Mouse (Mus musculus) layer of hippocampus, adult 11-12 months (tissue): ENCODE data around the gene Ovgp1.
"Not testable (repeated sequence)": the region's sequence is repeated elsewhere in the genome, so short reads cannot be mapped to it uniquely, and the experiment has no call there.

Source experiments
- DNase-seq: peaks from one replicate; pipeline ENCODE4 v3.0.0; 2022; ENCODE audit warnings: low spot score

Ovgp1 gene

DNA sequence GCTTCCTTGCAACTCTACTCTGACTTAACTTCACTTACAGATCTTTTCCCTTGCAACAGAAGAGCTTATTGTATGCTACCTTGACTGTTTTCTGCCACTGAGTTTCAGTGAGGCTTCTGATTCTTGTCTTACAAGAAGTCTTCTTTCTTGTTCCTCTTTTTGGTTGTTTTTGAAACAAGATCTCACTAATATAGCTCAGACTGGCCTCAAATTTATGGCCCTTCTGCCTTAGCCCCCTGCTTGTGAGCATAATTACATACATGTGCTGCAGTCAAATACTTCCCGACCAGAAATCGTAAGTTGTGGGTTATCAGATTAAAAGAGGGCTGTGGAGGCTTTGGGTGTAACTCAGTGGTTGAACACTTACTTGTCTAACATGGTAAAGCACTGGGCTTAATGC is 21.2 kb downstream of the Ovgp1 start:
- no peak for DNase-seq

DNA sequence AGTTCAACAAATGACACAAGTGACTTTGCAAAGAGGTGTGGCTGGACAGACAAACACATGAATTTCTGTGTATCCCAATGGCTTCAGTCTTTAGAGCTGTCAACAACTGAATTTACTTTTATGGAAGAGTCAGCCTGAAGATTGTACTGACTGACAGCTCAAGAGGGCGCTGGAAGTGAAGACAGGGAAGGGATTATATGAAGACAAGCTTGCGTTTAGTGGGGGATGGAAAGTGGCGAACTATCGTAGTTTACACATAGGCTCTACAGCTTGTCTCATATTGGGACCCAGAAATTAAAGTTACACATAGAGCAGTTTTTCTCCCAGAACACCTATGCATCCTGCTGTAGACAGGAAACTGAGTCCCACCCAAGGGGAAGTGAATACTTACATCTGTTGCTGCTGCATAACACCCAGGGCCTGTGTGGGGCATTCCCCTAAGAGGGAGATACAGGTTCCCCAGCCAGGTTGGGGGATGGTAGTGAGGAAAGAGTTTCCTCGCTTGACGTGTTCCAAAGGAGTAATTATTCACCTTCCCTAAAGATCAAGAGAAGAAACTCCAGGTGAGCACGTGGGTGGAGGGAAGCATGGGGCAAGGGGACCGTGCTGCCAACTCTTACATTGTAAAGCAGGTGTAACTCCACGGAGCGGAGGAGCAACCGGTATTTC is 27.3 kb downstream of the Ovgp1 start:
- no peak for DNase-seq

- peak; percentile 13 for DNase-seq
These were observed 28.2 kb downstream of the Ovgp1 start for GRCm38 (mm10) chr3:106001416-106002370.

GRCm38 (mm10) chr3:106003360-106003759 is 29.8 kb downstream of the Ovgp1 start:
- DNase-seq: not testable (repeated sequence)

- DNase-seq: no peak
These were observed 41.0 kb downstream of the Ovgp1 start, which contains the start of gene Pifo for GRCm38 (mm10) chr3:106014546-106014945. Gene Pifo (minus strand): TSS chr3:106014646.

DNA sequence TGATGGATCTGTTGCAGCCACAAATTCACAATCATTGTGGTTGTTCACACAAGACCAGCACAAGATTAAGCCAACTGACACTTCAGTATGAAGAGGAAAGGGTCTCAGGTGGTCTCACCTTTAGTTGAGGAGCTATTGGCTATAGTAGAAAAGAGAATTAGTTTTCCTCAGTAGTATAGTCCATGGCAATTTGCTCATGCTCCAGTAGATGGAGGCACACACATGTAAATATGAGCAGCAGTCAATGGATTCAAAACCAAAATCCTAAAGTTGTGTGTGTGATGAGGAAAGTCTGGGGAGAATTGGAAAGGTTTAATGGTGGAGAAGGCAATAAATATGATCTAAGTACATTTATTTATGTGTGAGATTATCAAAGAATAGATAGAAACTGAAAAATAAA is 48.3 kb downstream of the Ovgp1 start:
- DNase-seq: peak; percentile 12

- DNase-seq: no peak
These were observed 50.6 kb downstream of the Ovgp1 start for GRCm38 (mm10) chr3:106024135-106024534.

GRCm38 (mm10) chr3:106032781-106033180 is 59.3 kb downstream of the Ovgp1 start, which contains the start of gene Chil5:
Gene Chil5 (minus strand): TSS chr3:106032814.
- no peak for DNase-seq
